Mouse (Mus musculus): ENCODE measurements around the gene Hbb-bh1. TPM values are rescaled to one million over a fixed set of nuclear protein-coding genes. Genes with fewer than 3 reads are reported as not detected.

Hbb-bh1 gene
- total RNA-seq (2023) = not detected in 2 replicates

GRCm38 (mm10) chr7:103843034-103843433 is at the start of gene Hbb-bh1:
Hbb-bh1 (minus strand) TSS chr7:103843164.

GRCm38 (mm10) chr7:103886152-103886551 is 43.2 kb upstream of the Hbb-bh1 start, which contains the start of gene Olfr66:
Olfr66 (minus strand) TSS chr7:103886252.

GRCm38 (mm10) chr7:103853090-103853489 is 10.1 kb upstream of the Hbb-bh1 start, which contains the start of gene Hbb-y:
Hbb-y (minus strand) TSS chr7:103853216.

GRCm38 (mm10) chr7:103840268-103840667 is 2.7 kb downstream of the Hbb-bh1 start, which contains the start of gene Hbb-bh2:
Hbb-bh2 (minus strand) TSS chr7:103840520.

GRCm38 (mm10) chr7:103827808-103828207 is 15.2 kb downstream of the Hbb-bh1 start, which contains the start of gene Hbb-bs:
Hbb-bs (minus strand) TSS chr7:103828096.

GRCm38 (mm10) chr7:103813766-103814165 is 29.2 kb downstream of the Hbb-bh1 start, which contains the start of gene Hbb-bt:
Hbb-bt (minus strand) TSS chr7:103813996.

GRCm38 (mm10) chr7:103791721-103792120 is 51.2 kb downstream of the Hbb-bh1 start, which contains the start of gene Olfr67:
Olfr67 (minus strand) TSS chr7:103791821.

Other genes starting within 250 kb of the Hbb-bh1 start
- not detected in 2 replicates for gene Olfr619, start 242.6 kb downstream of the Hbb-bh1 start, total RNA-seq (2023)
- not detected in 2 replicates for gene Olfr620, start 230.6 kb downstream of the Hbb-bh1 start, total RNA-seq (2023)
- not detected in 2 replicates for gene Olfr622, start 200.5 kb downstream of the Hbb-bh1 start, total RNA-seq (2023)
- gene Olfr623, start 179.5 kb downstream of the Hbb-bh1 start, total RNA-seq (2023) = not detected in 2 replicates
- gene Olfr624, start 172.0 kb downstream of the Hbb-bh1 start, total RNA-seq (2023) = not detected in 2 replicates
- not detected in 2 replicates for gene Olfr625-ps1, start 160.4 kb downstream of the Hbb-bh1 start, total RNA-seq (2023)
- not detected in 2 replicates for gene Olfr243, start 128.5 kb downstream of the Hbb-bh1 start, total RNA-seq (2023)
- gene Olfr628, start 112.8 kb downstream of the Hbb-bh1 start, total RNA-seq (2023) = not detected in 2 replicates
- gene Olfr629, start 98.2 kb downstream of the Hbb-bh1 start, total RNA-seq (2023) = not detected in 2 replicates
- gene Olfr630, start 85.8 kb downstream of the Hbb-bh1 start, total RNA-seq (2023) = not detected in 2 replicates
- gene Olfr69, start 71.6 kb downstream of the Hbb-bh1 start, total RNA-seq (2023) = not detected in 2 replicates
- gene Olfr68, start 63.5 kb downstream of the Hbb-bh1 start, total RNA-seq (2023) = not detected in 2 replicates
- gene Olfr67, start 51.3 kb downstream of the Hbb-bh1 start, total RNA-seq (2023) = not detected in 2 replicates
- 16.2 and 21.8 TPM in 2 replicates for gene Hbb-bt, start 29.2 kb downstream of the Hbb-bh1 start, total RNA-seq (2023)
- 59.0 and 111 TPM in 2 replicates for gene Hbb-bs, start 15.1 kb downstream of the Hbb-bh1 start, total RNA-seq (2023)
- not detected in 2 replicates for gene Hbb-bh2, start 2.6 kb downstream of the Hbb-bh1 start, total RNA-seq (2023)
- not detected in 2 replicates for gene Hbb-y, start 10.1 kb upstream of the Hbb-bh1 start, total RNA-seq (2023)
- not detected in 2 replicates for gene Olfr66, start 43.1 kb upstream of the Hbb-bh1 start, total RNA-seq (2023)
- gene Olfr64, start 51.3 kb upstream of the Hbb-bh1 start, total RNA-seq (2023) = not detected in 2 replicates
- not detected in 2 replicates for gene Olfr65, start 60.3 kb upstream of the Hbb-bh1 start, total RNA-seq (2023)
- not detected in 2 replicates for gene Olfr631, start 85.7 kb upstream of the Hbb-bh1 start, total RNA-seq (2023)
- gene Olfr632, start 91.2 kb upstream of the Hbb-bh1 start, total RNA-seq (2023) = not detected in 2 replicates
- not detected in 2 replicates for gene Olfr633, start 101.3 kb upstream of the Hbb-bh1 start, total RNA-seq (2023)
- not detected in 2 replicates for gene Olfr635, start 128.0 kb upstream of the Hbb-bh1 start, total RNA-seq (2023)
- not detected in 2 replicates for gene Olfr638, start 155.6 kb upstream of the Hbb-bh1 start, total RNA-seq (2023)
- gene Olfr639, start 174.1 kb upstream of the Hbb-bh1 start, total RNA-seq (2023) = 0.07 and 0.09 TPM in 2 replicates
- not detected in 2 replicates for gene Olfr640, start 182.4 kb upstream of the Hbb-bh1 start, total RNA-seq (2023)
- gene Olfr641, start 192.3 kb upstream of the Hbb-bh1 start, total RNA-seq (2023) = not detected in 2 replicates
- gene Olfr642, start 209.5 kb upstream of the Hbb-bh1 start, total RNA-seq (2023) = not detected in 2 replicates
- gene 4930516K23Rik, start 218.3 kb upstream of the Hbb-bh1 start, total RNA-seq (2023) = not detected in 2 replicates
- gene Olfr644, start 228.7 kb upstream of the Hbb-bh1 start, total RNA-seq (2023) = not detected in 2 replicates
- not detected in 2 replicates for gene Olfr645, start 242.3 kb upstream of the Hbb-bh1 start, total RNA-seq (2023)

Data from neutrophil, adult 65 days (primary cell).